Mouse (Mus musculus): ENCODE data around the gene Slc25a34.

DNA sequence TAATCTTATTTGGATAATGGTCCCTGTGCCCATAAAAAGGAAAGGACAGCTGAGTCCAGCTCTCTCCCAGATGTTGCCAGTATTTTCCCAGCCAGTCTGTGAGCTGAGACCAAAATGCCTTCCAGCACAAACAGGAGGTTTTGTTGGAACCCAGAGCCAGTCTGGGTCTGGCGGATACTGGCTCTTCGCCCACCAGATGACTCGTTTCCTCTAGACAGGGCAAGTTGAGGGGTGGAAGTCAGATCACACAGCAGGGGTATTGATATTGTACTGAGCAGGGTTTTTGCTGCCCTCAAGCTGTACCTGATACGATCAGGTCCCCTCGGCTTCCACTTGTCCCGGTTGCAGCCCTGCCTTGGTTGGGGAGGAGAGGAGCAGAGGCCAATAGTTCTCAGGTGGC lies 14.1 kb downstream of the Slc25a34 start:
- TF ChIP-seq POLR2A (IDR thresholded peaks at IDR 0.05; ENCODE audit: borderline replicate concordance, control insufficient read depth, low read depth, low read length) (no peak), CTCF (IDR thresholded peaks at IDR 0.05; ENCODE audit: control insufficient read depth, insufficient read depth, low read length) (no peak)

Data from bone marrow, adult 2 months (tissue).